Mouse (Mus musculus): ENCODE results near the gene Casp8. TPM values are rescaled to one million over a fixed set of nuclear protein-coding genes. Genes with fewer than 3 reads are reported as not detected.

Gene Casp8
- polyA plus RNA-seq, 1 experiment from 2014 or later, result 18.9 TPM

- no peak for DNase-seq (ENCODE audit: low spot score)
- no peak overlapping the region for H3K9ac ChIP-seq (ENCODE audit: low read length)
These were observed 25.5 kb upstream of the Casp8 start for GRCm38 (mm10) chr1:58769701-58770100.

DNA sequence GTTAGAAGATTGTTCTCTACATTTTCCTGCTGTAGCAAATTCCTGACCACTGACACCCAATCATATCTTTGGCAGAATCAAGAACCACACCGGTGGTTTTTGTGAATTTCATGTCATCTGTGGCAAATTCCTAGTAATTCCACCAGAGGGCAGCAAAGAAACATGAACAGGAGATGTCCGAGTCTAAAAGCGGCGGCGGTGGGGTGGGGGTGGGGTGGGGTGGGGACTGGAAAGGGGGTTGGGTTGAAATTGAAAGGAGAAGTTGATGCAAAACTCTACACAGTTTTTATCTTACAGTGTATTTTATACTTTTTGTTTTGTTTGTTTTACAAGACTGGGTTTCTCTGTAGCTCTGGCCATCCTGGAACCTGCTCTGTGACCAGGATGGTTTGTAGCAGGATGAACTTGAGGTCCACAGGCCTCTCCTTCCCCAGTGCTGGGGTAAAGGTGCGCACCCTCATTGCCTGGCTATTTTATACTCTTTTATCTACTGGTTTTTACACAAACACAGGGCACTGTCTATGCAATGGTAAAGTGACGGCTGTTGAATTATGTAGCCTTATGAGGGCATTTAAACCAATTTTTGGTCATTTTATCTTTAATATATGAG is 25.0 kb upstream of the Casp8 start:
- no peak overlapping the region for H3K27ac ChIP-seq (replicated peaks; ENCODE audit: low read depth, low read length)
- H3K4me3 ChIP-seq (ENCODE audit: low read depth, low read length), result no peak overlapping the region
- no peaks in the 10 kb centered on the region for H3K4me1 ChIP-seq (ENCODE audit: control insufficient read depth, insufficient read depth, low read length)
- no peak overlapping the region for H3K4me2 ChIP-seq (ENCODE audit: low read depth, severe bottlenecking)
- WGBS, result 28% methylated on average over 7 of the region's 7 CpGs
- DNase-seq (ENCODE audit: low spot score) (peak; percentile 65), ATAC-seq (ENCODE audit: insufficient number of reproducible peaks, low FRiP score, low TSS enrichment, low read depth) (no peak)
- no peaks in the 10 kb centered on the region for H3K9me3 ChIP-seq (ENCODE audit: control insufficient read depth, low read length)
- no peaks in the 10 kb centered on the region for H3K36me3 ChIP-seq (ENCODE audit: control insufficient read depth, insufficient read depth, low read length)
- no peaks in the 10 kb centered on the region for H3K27me3 ChIP-seq (ENCODE audit: control insufficient read depth, insufficient read depth, low read length)
- H3K9ac ChIP-seq (ENCODE audit: low read length), result no peak overlapping the region

More at GRCm38 (mm10) chr1:58769701-58770100, 25.5 kb upstream of the Casp8 start:
- Histone ChIP-seq H3K4me1 (ENCODE audit: control insufficient read depth, insufficient read depth, low read length) (no peaks in the 10 kb centered on the region), H3K27ac (replicated peaks; ENCODE audit: low read depth, low read length) (no peak overlapping the region), H3K4me2 (ENCODE audit: low read depth, severe bottlenecking) (no peak overlapping the region), H3K27me3 (ENCODE audit: control insufficient read depth, insufficient read depth, low read length) (no peaks in the 10 kb centered on the region), H3K36me3 (ENCODE audit: control insufficient read depth, insufficient read depth, low read length) (no peaks in the 10 kb centered on the region), H3K9me3 (ENCODE audit: control insufficient read depth, low read length) (no peaks in the 10 kb centered on the region), H3K4me3 (ENCODE audit: low read depth, low read length) (no peak overlapping the region)
- WGBS, result 58% methylated on average over 9 of the region's 9 CpGs
- no peak for ATAC-seq (ENCODE audit: insufficient number of reproducible peaks, low FRiP score, low TSS enrichment, low read depth)

DNA sequence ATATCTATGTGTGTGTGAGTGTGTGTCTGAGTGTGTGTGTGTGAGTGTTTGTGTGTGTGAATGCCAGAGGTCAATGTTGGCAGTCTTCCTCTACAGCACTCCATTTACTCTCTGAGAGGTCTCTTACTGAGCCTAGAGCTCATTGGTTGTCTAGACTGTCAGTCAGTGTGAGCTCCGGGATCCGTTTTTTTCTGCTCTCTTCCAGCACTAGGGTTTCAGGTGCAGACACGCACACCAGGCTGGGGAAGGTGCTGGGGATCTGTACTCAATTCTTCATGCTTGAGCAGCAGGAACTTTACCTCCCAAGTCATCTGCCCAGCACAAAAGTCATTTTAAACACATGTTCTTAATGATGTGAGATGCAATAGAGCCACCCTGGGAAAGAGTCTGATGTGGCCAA is 23.1 kb upstream of the Casp8 start:
- H3K4me3 ChIP-seq (ENCODE audit: low read depth, low read length), result no peak overlapping the region
- ATAC-seq (ENCODE audit: insufficient number of reproducible peaks, low FRiP score, low TSS enrichment, low read depth), result no peak

GRCm38 (mm10) chr1:58773280-58773679 is 21.9 kb upstream of the Casp8 start:
- no peaks in the 10 kb centered on the region for H3K27me3 ChIP-seq (ENCODE audit: control insufficient read depth, insufficient read depth, low read length)
- H3K4me1 ChIP-seq (ENCODE audit: control insufficient read depth, insufficient read depth, low read length), result no peaks in the 10 kb centered on the region
- no peak overlapping the region for H3K4me3 ChIP-seq (ENCODE audit: low read depth, low read length)
- no peak overlapping the region for H3K9ac ChIP-seq (ENCODE audit: low read length)
- H3K27ac ChIP-seq (replicated peaks; ENCODE audit: low read depth, low read length), result no peak overlapping the region
- H3K36me3 ChIP-seq (ENCODE audit: control insufficient read depth, insufficient read depth, low read length), result no peaks in the 10 kb centered on the region
- DNase-seq (ENCODE audit: low spot score), result no peak
- no peaks in the 10 kb centered on the region for H3K9me3 ChIP-seq (ENCODE audit: control insufficient read depth, low read length)
- ATAC-seq (ENCODE audit: insufficient number of reproducible peaks, low FRiP score, low TSS enrichment, low read depth), result no peak
- no peak overlapping the region for H3K4me2 ChIP-seq (ENCODE audit: low read depth, severe bottlenecking)

More for the DNA sequence above, 23.1 kb upstream of the Casp8 start:
- Histone ChIP-seq H3K4me1 (ENCODE audit: control insufficient read depth, insufficient read depth, low read length) (no peaks in the 10 kb centered on the region), H3K9me3 (ENCODE audit: control insufficient read depth, low read length) (no peaks in the 10 kb centered on the region), H3K4me2 (ENCODE audit: low read depth, severe bottlenecking) (no peak overlapping the region), H3K9ac (ENCODE audit: low read length) (no peak overlapping the region), H3K27me3 (ENCODE audit: control insufficient read depth, insufficient read depth, low read length) (no peaks in the 10 kb centered on the region), H3K36me3 (ENCODE audit: control insufficient read depth, insufficient read depth, low read length) (no peaks in the 10 kb centered on the region), H3K27ac (replicated peaks; ENCODE audit: low read depth, low read length) (no peak overlapping the region)
- no peak for DNase-seq (ENCODE audit: low spot score)
- WGBS, result 75% methylated on average over 3 of the region's 3 CpGs

- Histone ChIP-seq H3K9me3 (ENCODE audit: control insufficient read depth, low read length) (no peaks in the 10 kb centered on the region), H3K27me3 (ENCODE audit: control insufficient read depth, insufficient read depth, low read length) (no peaks in the 10 kb centered on the region), H3K4me3 (ENCODE audit: low read depth, low read length) (no peak overlapping the region), H3K4me1 (ENCODE audit: control insufficient read depth, insufficient read depth, low read length) (no peaks in the 10 kb centered on the region), H3K36me3 (ENCODE audit: control insufficient read depth, insufficient read depth, low read length) (no peaks in the 10 kb centered on the region), H3K9ac (ENCODE audit: low read length) (no peak overlapping the region), H3K4me2 (ENCODE audit: low read depth, severe bottlenecking) (no peak overlapping the region), H3K27ac (replicated peaks; ENCODE audit: low read depth, low read length) (no peak overlapping the region)
- no peak for ATAC-seq (ENCODE audit: insufficient number of reproducible peaks, low FRiP score, low TSS enrichment, low read depth)
- DNase-seq (ENCODE audit: low spot score), result no peak
- 86% methylated on average over 2 of the region's 2 CpGs for WGBS
These were observed 21.3 kb upstream of the Casp8 start for GRCm38 (mm10) chr1:58773905-58774304.

GRCm38 (mm10) chr1:58775361-58775760 is 19.8 kb upstream of the Casp8 start:
- no peaks in the 10 kb centered on the region for H3K36me3 ChIP-seq (ENCODE audit: control insufficient read depth, insufficient read depth, low read length)
- 94% methylated on average over 5 of the region's 5 CpGs for WGBS

DNA sequence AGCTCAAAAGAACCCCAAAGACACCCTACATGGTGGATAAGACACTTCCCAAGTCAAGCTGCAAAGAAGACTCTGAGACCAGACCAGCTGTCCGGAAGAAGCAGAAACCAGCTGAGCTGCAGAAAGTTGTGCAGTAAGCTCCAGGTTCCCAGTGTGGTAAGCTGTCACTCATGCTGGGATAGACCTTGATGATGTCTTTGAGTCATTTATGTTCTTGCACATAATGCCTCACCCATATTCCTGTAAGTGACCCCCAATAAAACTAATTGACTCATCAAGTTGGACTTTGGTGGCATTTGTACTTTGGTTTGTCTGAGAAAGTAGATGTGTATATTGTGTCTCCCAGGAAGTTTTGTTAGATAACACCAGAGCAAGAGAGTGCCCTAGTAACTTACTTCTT is 17.6 kb upstream of the Casp8 start:
- no peaks in the 10 kb centered on the region for H3K27me3 ChIP-seq (ENCODE audit: control insufficient read depth, insufficient read depth, low read length)
- WGBS, result 86% methylated on average over 1 of the region's 1 CpGs
- no peaks in the 10 kb centered on the region for H3K36me3 ChIP-seq (ENCODE audit: control insufficient read depth, insufficient read depth, low read length)
- H3K9me3 ChIP-seq (ENCODE audit: control insufficient read depth, low read length), result no peaks in the 10 kb centered on the region
- no peak overlapping the region for H3K4me2 ChIP-seq (ENCODE audit: low read depth, severe bottlenecking)
- no peak overlapping the region for H3K4me3 ChIP-seq (ENCODE audit: low read depth, low read length)
- no peaks in the 10 kb centered on the region for H3K4me1 ChIP-seq (ENCODE audit: control insufficient read depth, insufficient read depth, low read length)
- DNase-seq (ENCODE audit: low spot score) (no peak), ATAC-seq (ENCODE audit: insufficient number of reproducible peaks, low FRiP score, low TSS enrichment, low read depth) (no peak)
- no peak overlapping the region for H3K9ac ChIP-seq (ENCODE audit: low read length)
- no peak overlapping the region for H3K27ac ChIP-seq (replicated peaks; ENCODE audit: low read depth, low read length)

More at GRCm38 (mm10) chr1:58775361-58775760, 19.8 kb upstream of the Casp8 start:
- no peaks in the 10 kb centered on the region for H3K9me3 ChIP-seq (ENCODE audit: control insufficient read depth, low read length)
- H3K27ac ChIP-seq (replicated peaks; ENCODE audit: low read depth, low read length), result no peak overlapping the region
- no peaks in the 10 kb centered on the region for H3K27me3 ChIP-seq (ENCODE audit: control insufficient read depth, insufficient read depth, low read length)
- DNase-seq (ENCODE audit: low spot score), result no peak
- no peak overlapping the region for H3K4me2 ChIP-seq (ENCODE audit: low read depth, severe bottlenecking)
- no peak for ATAC-seq (ENCODE audit: insufficient number of reproducible peaks, low FRiP score, low TSS enrichment, low read depth)
- no peak overlapping the region for H3K9ac ChIP-seq (ENCODE audit: low read length)
- no peaks in the 10 kb centered on the region for H3K4me1 ChIP-seq (ENCODE audit: control insufficient read depth, insufficient read depth, low read length)
- H3K4me3 ChIP-seq (ENCODE audit: low read depth, low read length), result no peak overlapping the region

- no peak overlapping the region for H3K9ac ChIP-seq (ENCODE audit: low read length)
- no peak overlapping the region for H3K4me3 ChIP-seq (ENCODE audit: low read depth, low read length)
- DNase-seq (ENCODE audit: low spot score) (no peak), ATAC-seq (ENCODE audit: insufficient number of reproducible peaks, low FRiP score, low TSS enrichment, low read depth) (no peak)
- H3K36me3 ChIP-seq (ENCODE audit: control insufficient read depth, insufficient read depth, low read length), result no peaks in the 10 kb centered on the region
- no peaks in the 10 kb centered on the region for H3K27me3 ChIP-seq (ENCODE audit: control insufficient read depth, insufficient read depth, low read length)
- no peak overlapping the region for H3K4me2 ChIP-seq (ENCODE audit: low read depth, severe bottlenecking)
- H3K27ac ChIP-seq (replicated peaks; ENCODE audit: low read depth, low read length), result no peak overlapping the region
- 42% methylated on average over 1 of the region's 1 CpGs for WGBS
- H3K4me1 ChIP-seq (ENCODE audit: control insufficient read depth, insufficient read depth, low read length), result no peaks in the 10 kb centered on the region
- no peaks in the 10 kb centered on the region for H3K9me3 ChIP-seq (ENCODE audit: control insufficient read depth, low read length)
These were observed 16.9 kb upstream of the Casp8 start for GRCm38 (mm10) chr1:58778226-58778625.

DNA sequence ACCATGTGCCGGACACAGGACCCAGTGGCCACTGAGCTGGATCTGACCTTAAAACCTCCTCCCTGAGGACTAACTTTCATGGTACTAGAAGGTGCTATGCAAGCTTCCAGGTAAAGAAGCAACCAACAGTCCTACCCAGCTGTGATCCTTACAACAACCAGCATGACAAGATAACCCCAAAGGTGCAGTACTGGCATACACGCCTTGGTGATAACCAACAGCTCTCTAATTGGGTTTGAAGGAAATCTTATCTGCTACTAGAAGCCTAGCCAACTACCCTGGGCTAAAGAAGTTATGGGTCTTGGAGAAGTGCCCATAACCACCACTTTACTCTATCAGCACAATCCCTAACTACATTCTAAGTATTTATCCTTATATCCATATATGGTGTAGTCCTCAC is 8.9 kb upstream of the Casp8 start:
- WGBS, result 87% methylated on average over 2 of the region's 2 CpGs
- no peak overlapping the region for H3K27ac ChIP-seq (replicated peaks; ENCODE audit: low read depth, low read length)
- H3K36me3 ChIP-seq (ENCODE audit: control insufficient read depth, insufficient read depth, low read length), result no peaks in the 10 kb centered on the region
- no peak overlapping the region for H3K4me3 ChIP-seq (ENCODE audit: low read depth, low read length)
- no peaks in the 10 kb centered on the region for H3K27me3 ChIP-seq (ENCODE audit: control insufficient read depth, insufficient read depth, low read length)
- no peak for ATAC-seq (ENCODE audit: insufficient number of reproducible peaks, low FRiP score, low TSS enrichment, low read depth)
- H3K9ac ChIP-seq (ENCODE audit: low read length), result no peak overlapping the region
- DNase-seq (ENCODE audit: low spot score), result no peak
- H3K9me3 ChIP-seq (ENCODE audit: control insufficient read depth, low read length), result no peaks in the 10 kb centered on the region
- H3K4me2 ChIP-seq (ENCODE audit: low read depth, severe bottlenecking), result no peak overlapping the region
- no peaks in the 10 kb centered on the region for H3K4me1 ChIP-seq (ENCODE audit: control insufficient read depth, insufficient read depth, low read length)

All from limb, embryonic 11.5 days (tissue).